Mouse (Mus musculus): ENCODE measurements around the gene Rpl18a. TPM values are rescaled to one million over a fixed set of nuclear protein-coding genes. Genes with fewer than 3 reads are reported as not detected.

The Rpl18a gene
- polyA plus RNA-seq, 1 experiment = 3,092 TPM

- TF ChIP-seq CTCF (IDR thresholded peaks at IDR 0.05; ENCODE audit: borderline replicate concordance, extremely low read depth, insufficient read depth, insufficient read length) (no peak), POLR2A (IDR thresholded peaks at IDR 0.05; ENCODE audit: borderline replicate concordance, extremely low read depth, insufficient read depth, insufficient read length, poor library complexity, severe bottlenecking) (no peak)
- no peak for DNase-seq (ENCODE audit: low read depth)
These were observed 4.1 kb downstream of the Rpl18a start for GRCm38 (mm10) chr8:70892896-70893655.

DNA sequence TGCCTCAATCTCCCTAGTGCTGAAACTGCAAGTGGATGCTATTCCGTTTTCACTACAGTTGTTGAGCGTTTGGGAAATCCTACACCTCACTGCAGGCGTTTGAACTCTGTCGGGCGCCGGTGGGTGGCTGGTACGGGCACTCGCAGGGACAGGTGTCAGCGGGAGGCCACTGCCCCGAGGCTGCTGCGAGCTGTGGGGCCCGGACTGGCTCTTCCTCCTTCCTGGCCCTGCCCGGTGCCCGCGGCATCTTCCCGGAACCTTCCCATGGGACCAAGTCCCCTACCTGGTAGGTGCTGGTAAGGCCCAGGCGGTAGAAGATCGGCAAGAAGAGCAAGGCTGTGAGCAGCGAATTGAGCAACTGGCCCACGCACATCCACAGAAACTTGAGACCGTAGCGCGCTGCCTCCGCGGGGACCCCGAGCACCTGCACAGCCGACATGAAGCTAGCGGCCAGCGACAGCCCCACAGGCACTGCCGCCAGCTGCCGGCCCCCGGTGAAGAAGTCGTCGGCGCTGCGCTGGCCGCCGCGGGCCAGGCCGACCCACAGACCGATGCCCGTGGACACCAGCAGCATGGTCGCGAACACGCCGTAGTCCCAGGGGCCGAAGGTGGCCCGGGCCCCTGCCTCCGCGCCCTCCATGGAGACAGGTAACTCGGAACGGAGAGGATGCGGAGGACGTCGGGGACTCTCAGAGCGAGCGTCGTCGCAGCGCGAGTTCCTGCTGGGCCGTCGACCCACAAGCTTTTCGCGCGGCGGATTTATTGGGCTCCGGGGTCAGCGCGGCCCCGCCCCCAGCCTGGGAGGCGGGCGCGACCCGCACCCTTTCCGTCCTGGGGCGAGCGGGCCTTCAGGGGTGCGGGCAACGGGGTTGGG is 5.0 kb downstream of the Rpl18a start, which contains the start of gene Slc5a5:
Gene Slc5a5 (minus strand): TSS at position 736 of the 874 bp plus-strand sequence.
- no peak for DNase-seq (ENCODE audit: low read depth)
- TF ChIP-seq CTCF (IDR thresholded peaks at IDR 0.05; ENCODE audit: borderline replicate concordance, extremely low read depth, insufficient read depth, insufficient read length) (no peak), POLR2A (IDR thresholded peaks at IDR 0.05; ENCODE audit: borderline replicate concordance, extremely low read depth, insufficient read depth, insufficient read length, poor library complexity, severe bottlenecking) (no peak)

DNA sequence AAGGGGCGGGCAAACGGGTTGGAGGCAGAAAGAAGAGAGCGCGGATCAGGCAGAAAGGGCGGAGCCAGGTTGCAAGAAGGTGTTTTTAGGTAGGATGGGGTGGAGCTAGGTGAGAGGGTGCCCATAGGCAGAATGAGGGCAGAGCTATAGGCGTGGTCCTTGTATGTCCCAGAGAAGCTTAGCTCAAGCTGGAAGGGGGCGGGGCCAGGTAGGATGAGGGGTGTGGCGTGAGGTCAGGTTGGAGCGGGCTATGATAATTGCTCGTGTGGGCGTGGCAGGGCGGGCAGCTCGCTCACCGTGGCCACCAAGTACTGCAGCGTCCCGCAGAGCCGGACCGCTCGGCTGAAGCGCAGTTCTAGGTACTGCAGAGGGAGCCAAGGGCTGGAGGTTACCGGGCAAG is 5.9 kb downstream of the Rpl18a start:
- no peak for DNase-seq (ENCODE audit: low read depth)
- TF ChIP-seq CTCF (IDR thresholded peaks at IDR 0.05; ENCODE audit: borderline replicate concordance, extremely low read depth, insufficient read depth, insufficient read length) (no peak), POLR2A (IDR thresholded peaks at IDR 0.05; ENCODE audit: borderline replicate concordance, extremely low read depth, insufficient read depth, insufficient read length, poor library complexity, severe bottlenecking) (no peak)

DNA sequence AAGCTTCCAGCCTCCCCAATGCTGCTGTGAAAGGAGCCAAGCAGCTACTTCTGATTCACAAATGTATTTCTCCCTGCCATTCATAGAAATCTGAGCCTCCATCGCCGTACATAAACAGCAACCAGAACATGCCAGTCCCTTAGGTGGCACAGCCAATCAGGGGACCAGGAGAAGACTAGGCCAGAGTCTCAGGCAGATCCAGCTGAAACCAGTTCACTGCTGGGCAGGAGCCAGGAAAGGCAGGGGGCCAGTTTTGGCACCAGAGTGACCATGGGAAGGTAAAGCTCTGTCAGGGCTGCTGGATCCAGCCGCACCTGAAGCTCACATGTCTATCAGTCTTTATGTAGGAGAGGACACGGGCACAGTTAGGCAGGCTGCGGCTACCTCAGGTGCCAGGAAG is 6.6 kb downstream of the Rpl18a start:
- TF ChIP-seq CTCF (IDR thresholded peaks at IDR 0.05; ENCODE audit: borderline replicate concordance, extremely low read depth, insufficient read depth, insufficient read length) (no peak), POLR2A (IDR thresholded peaks at IDR 0.05; ENCODE audit: borderline replicate concordance, extremely low read depth, insufficient read depth, insufficient read length, poor library complexity, severe bottlenecking) (no peak)
- DNase-seq (ENCODE audit: low read depth) = no peak

- no peak for DNase-seq (ENCODE audit: low read depth)
- TF ChIP-seq POLR2A (IDR thresholded peaks at IDR 0.05; ENCODE audit: borderline replicate concordance, extremely low read depth, insufficient read depth, insufficient read length, poor library complexity, severe bottlenecking) (no peak), CTCF (IDR thresholded peaks at IDR 0.05; ENCODE audit: borderline replicate concordance, extremely low read depth, insufficient read depth, insufficient read length) (no peak)
These were observed 9.5 kb downstream of the Rpl18a start for GRCm38 (mm10) chr8:70887669-70888068.

GRCm38 (mm10) chr8:70885612-70886011 is 11.6 kb downstream of the Rpl18a start:
- DNase-seq (ENCODE audit: low read depth) = no peak
- TF ChIP-seq CTCF (IDR thresholded peaks at IDR 0.05; ENCODE audit: borderline replicate concordance, extremely low read depth, insufficient read depth, insufficient read length) (no peak), POLR2A (IDR thresholded peaks at IDR 0.05; ENCODE audit: borderline replicate concordance, extremely low read depth, insufficient read depth, insufficient read length, poor library complexity, severe bottlenecking) (no peak)

DNA sequence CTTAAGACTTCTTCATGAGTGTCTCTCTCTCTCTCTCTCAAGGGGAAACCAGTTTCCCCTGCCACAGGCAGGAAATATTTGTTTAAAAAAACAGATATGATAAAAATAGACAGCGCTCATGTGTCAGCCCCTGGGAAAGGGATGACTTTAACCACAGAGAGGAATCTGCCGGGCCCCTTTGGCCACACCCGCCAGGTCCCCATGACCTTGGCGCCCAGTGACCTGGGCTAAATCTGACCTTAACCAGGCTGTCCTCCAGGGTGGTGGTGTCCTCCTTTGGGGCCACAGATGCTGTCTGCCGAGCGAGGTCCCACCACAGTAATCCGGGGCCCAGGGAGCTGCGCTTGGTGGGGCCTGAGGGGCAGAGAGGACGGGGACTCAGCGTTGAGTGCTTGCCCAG is 12.5 kb downstream of the Rpl18a start:
- TF ChIP-seq CTCF (IDR thresholded peaks at IDR 0.05; ENCODE audit: borderline replicate concordance, extremely low read depth, insufficient read depth, insufficient read length) (no peak), POLR2A (IDR thresholded peaks at IDR 0.05; ENCODE audit: borderline replicate concordance, extremely low read depth, insufficient read depth, insufficient read length, poor library complexity, severe bottlenecking) (no peak)
- DNase-seq (ENCODE audit: low read depth) = no peak

DNA sequence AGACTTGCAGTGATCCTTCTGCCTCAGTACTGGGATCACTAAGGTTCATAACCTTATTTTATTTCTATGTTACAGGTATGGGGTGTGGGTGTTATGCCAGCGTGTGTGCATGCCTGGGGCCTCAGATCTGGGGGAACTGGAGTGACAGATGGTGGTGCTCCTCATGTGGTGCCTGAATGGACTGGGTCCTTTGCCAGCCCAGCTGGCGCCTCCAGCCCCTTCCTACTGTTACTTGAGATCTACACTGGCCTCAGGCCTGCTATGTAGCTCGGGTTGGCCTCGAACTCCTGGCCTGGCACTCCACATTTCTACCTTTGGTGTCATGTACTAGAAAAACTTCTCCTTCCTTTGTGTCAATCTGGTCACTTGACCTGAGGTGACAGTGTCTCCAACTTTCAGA is 13.0 kb downstream of the Rpl18a start:
- peak; percentile 10 for DNase-seq (ENCODE audit: low read depth)
- TF ChIP-seq POLR2A (IDR thresholded peaks at IDR 0.05; ENCODE audit: borderline replicate concordance, extremely low read depth, insufficient read depth, insufficient read length, poor library complexity, severe bottlenecking) (no peak), CTCF (IDR thresholded peaks at IDR 0.05; ENCODE audit: borderline replicate concordance, extremely low read depth, insufficient read depth, insufficient read length) (no peak)

GRCm38 (mm10) chr8:70880546-70880945 is 16.7 kb downstream of the Rpl18a start:
- TF ChIP-seq POLR2A (IDR thresholded peaks at IDR 0.05; ENCODE audit: borderline replicate concordance, extremely low read depth, insufficient read depth, insufficient read length, poor library complexity, severe bottlenecking) = no peak
- TF ChIP-seq CTCF (IDR thresholded peaks at IDR 0.05; ENCODE audit: borderline replicate concordance, extremely low read depth, insufficient read depth, insufficient read length) = no peak
- no peak for DNase-seq (ENCODE audit: low read depth)

- DNase-seq (ENCODE audit: low read depth) = peak; percentile 59
- TF ChIP-seq CTCF (IDR thresholded peaks at IDR 0.05; ENCODE audit: borderline replicate concordance, extremely low read depth, insufficient read depth, insufficient read length) = no peak
- no peak for TF ChIP-seq POLR2A (IDR thresholded peaks at IDR 0.05; ENCODE audit: borderline replicate concordance, extremely low read depth, insufficient read depth, insufficient read length, poor library complexity, severe bottlenecking)
These were observed 17.1 kb downstream of the Rpl18a start for GRCm38 (mm10) chr8:70880126-70880525.

- no peak for TF ChIP-seq CTCF (IDR thresholded peaks at IDR 0.05; ENCODE audit: borderline replicate concordance, extremely low read depth, insufficient read depth, insufficient read length)
- no peak for TF ChIP-seq POLR2A (IDR thresholded peaks at IDR 0.05; ENCODE audit: borderline replicate concordance, extremely low read depth, insufficient read depth, insufficient read length, poor library complexity, severe bottlenecking)
- no peak for DNase-seq (ENCODE audit: low read depth)
These were observed 17.7 kb downstream of the Rpl18a start for GRCm38 (mm10) chr8:70879500-70879899.
